Comparison of ENCODE assay signal across 8 mouse cellular contexts in the genomic region with DNA sequence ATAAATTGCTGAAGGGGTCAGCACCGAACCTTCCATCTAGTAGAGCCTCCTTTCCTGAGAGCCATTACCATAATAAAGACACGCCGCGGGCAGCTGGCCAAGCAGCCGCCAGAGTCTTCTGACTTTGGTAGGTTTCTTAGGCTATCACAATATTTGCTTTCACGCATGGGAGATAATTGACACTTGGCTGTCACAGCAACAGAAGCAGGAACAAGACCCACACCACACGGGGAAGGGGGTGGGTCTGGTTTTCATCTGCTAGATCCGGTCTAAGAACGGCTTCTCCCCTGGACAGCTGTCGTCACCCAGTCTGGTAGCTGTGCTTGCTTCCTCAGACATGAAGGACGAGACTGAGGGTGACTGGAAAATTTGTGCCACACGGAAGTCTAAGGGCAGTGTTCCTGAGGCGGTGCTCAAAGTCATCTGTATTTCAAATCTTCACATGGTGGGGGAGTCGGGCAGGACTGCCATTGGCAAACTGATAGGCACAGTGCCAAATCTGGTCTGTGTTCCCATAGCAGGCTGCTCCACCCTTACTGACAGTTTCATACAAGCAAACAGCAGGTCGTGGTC.
DNase-seq lines count a peak whose midpoint lies in the region; ATAC-seq lines count a peak whose summit lies in the region.

No protein-coding gene starts in this region.

- peak overlapping the region; percentile 10; the same call in 1 of the 2 replicates for H3K27ac ChIP-seq in heart, embryonic 12.5 days (ENCODE audit: poor library complexity, severe bottlenecking)
- H3K27ac ChIP-seq in forebrain, embryonic 14.5 days (ENCODE audit: low read depth, low read length): no peak overlapping the region
- no peak overlapping the region for H3K27ac ChIP-seq in hindbrain, embryonic 16.5 days (ENCODE audit: low read depth, low read length)

- no peak overlapping the region for H3K9ac ChIP-seq in heart, embryonic 12.5 days
- no peak overlapping the region for H3K9ac ChIP-seq in forebrain, embryonic 14.5 days (ENCODE audit: low read length)
- H3K9ac ChIP-seq in hindbrain, embryonic 16.5 days (ENCODE audit: low read depth, low read length): no peak overlapping the region

- intact Hi-C loops in gastrocnemius, postnatal 14 days (cut with DNase I; ENCODE audit: low total_unique reads): no loop called here

- ATAC-seq in heart, embryonic 12.5 days (ENCODE audit: insufficient number of reproducible peaks, low FRiP score): peak; percentile 79
- ATAC-seq in forebrain, embryonic 14.5 days: peak; percentile 87
- peak; percentile 45 for ATAC-seq in hindbrain, embryonic 16.5 days

- 30% methylated on average over 15 of the region's 15 CpGs for WGBS in heart, embryonic 12.5 days
- 35% methylated on average over 15 of the region's 15 CpGs for WGBS in forebrain, embryonic 14.5 days
- 26% methylated on average over 15 of the region's 15 CpGs for WGBS in hindbrain, embryonic 16.5 days

- no peaks in the 10 kb centered on the region for H3K36me3 ChIP-seq in heart, embryonic 12.5 days
- H3K36me3 ChIP-seq in forebrain, embryonic 14.5 days (ENCODE audit: control insufficient read depth, insufficient read depth, low read length): no peaks in the 10 kb centered on the region
- H3K36me3 ChIP-seq in hindbrain, embryonic 16.5 days (ENCODE audit: control insufficient read depth, insufficient read depth, low read length): no peaks in the 10 kb centered on the region

- H3K27me3 ChIP-seq in heart, embryonic 12.5 days (replicated peaks): no peaks in the 10 kb centered on the region
- H3K27me3 ChIP-seq in forebrain, embryonic 14.5 days (replicated peaks; ENCODE audit: control insufficient read depth, insufficient read depth, low read length): no peaks in the 10 kb centered on the region
- H3K27me3 ChIP-seq in hindbrain, embryonic 16.5 days (replicated peaks; ENCODE audit: control insufficient read depth, insufficient read depth, low read length): no peaks in the 10 kb centered on the region

- H3K9me3 ChIP-seq in heart, embryonic 12.5 days (replicated peaks): no peaks in the 10 kb centered on the region
- H3K9me3 ChIP-seq in forebrain, embryonic 14.5 days (replicated peaks; ENCODE audit: control insufficient read depth, low read length): no peaks in the 10 kb centered on the region
- H3K9me3 ChIP-seq in hindbrain, embryonic 16.5 days (ENCODE audit: control insufficient read depth, low read length): no peaks in the 10 kb centered on the region

- H3K4me2 ChIP-seq in heart, embryonic 12.5 days: peak overlapping the region; percentile 60
- H3K4me2 ChIP-seq in forebrain, embryonic 14.5 days (ENCODE audit: low read length): no peak overlapping the region
- no peak overlapping the region for H3K4me2 ChIP-seq in hindbrain, embryonic 16.5 days (ENCODE audit: low read length)

- H3K4me1 ChIP-seq in heart, embryonic 12.5 days (replicated peaks): peaks cover 15% of the 10 kb centered on the region
- H3K4me1 ChIP-seq in forebrain, embryonic 14.5 days (ENCODE audit: control insufficient read depth, insufficient read depth, low read length): 0 out of 2 replicates have a peak, but pooled peaks cover 4% of the 10 kb centered on the region
- no peaks in the 10 kb centered on the region for H3K4me1 ChIP-seq in hindbrain, embryonic 16.5 days (ENCODE audit: control insufficient read depth, insufficient read depth, low read depth, low read length)

- DNase-seq in heart, adult 8-10 months (ENCODE audit: low spot score): no peak
- DNase-seq in forebrain, embryonic 14.5 days (ENCODE audit: low spot score): peak; percentile 82
- DNase-seq in lung, postnatal 25 days (ENCODE audit: low spot score): peak; percentile 34
- DNase-seq in left cerebral cortex, adult 9 months (ENCODE audit: low spot score in 2 of 2): no peak
- DNase-seq in retina, postnatal 1 day: no peak
- DNase-seq in gastrocnemius, postnatal 14 days: no peak

- peak overlapping the region; percentile 18; the same call in 1 of the 2 replicates for H3K4me3 ChIP-seq in heart, embryonic 12.5 days
- no peak overlapping the region for H3K4me3 ChIP-seq in forebrain, embryonic 14.5 days (ENCODE audit: low read depth, low read length)
- H3K4me3 ChIP-seq in hindbrain, embryonic 16.5 days (ENCODE audit: low read length): no peak overlapping the region

Comparison
In these comparisons a context has a peak if more than half of its experiments do, and no peak if none do; other contexts are left out.
1. DNase-seq: peak in forebrain, embryonic 14.5 days (single experiment) and lung, postnatal 25 days (single experiment); none in heart, adult 8-10 months (single experiment), left cerebral cortex, adult 9 months (0 of 2), retina, postnatal 1 day (single experiment) and gastrocnemius, postnatal 14 days (single experiment).
2. Peak in every context shown above with its lines, with median percentiles within 50 percentile points of each other: ATAC-seq.